Mouse (Mus musculus) T-helper 1 cell (primary cell): ENCODE measurements around the gene Ceacam16.

Experiments used
- in situ Hi-C: fragments of 300-600 bp; cut with MboI, MseI; formaldehyde crosslinking; loops from one replicate; pipeline ENCODE4 v1.15.1; 2025; ENCODE audit warnings: high pct_unique_total_duplicates

Ceacam16 gene

GRCm38 (mm10) chr7:19817382-19818105 lies 43.6 kb downstream of the Ceacam16 start:
- in situ Hi-C loops, result no loop called here

- in situ Hi-C loops, result no loop called here
Observed at GRCm38 (mm10) chr7:19816224-19816771, 44.8 kb downstream of the Ceacam16 start.

- in situ Hi-C loops, result no loop called here
Observed at GRCm38 (mm10) chr7:19815296-19816223, 45.5 kb downstream of the Ceacam16 start.

- in situ Hi-C loops, result no loop called here
Observed at GRCm38 (mm10) chr7:19813579-19814122, 47.4 kb downstream of the Ceacam16 start.

GRCm38 (mm10) chr7:19813161-19813560 lies 47.9 kb downstream of the Ceacam16 start:
- in situ Hi-C loops, result no loop called here

GRCm38 (mm10) chr7:19811114-19811513 lies 50.0 kb downstream of the Ceacam16 start:
- in situ Hi-C loops, result no loop called here

- in situ Hi-C loops, result no loop called here
Observed at GRCm38 (mm10) chr7:19809369-19809768, 51.7 kb downstream of the Ceacam16 start.

GRCm38 (mm10) chr7:19806356-19806969 lies 54.6 kb downstream of the Ceacam16 start:
- in situ Hi-C loops, result no loop called here

GRCm38 (mm10) chr7:19802995-19803394 lies 58.1 kb downstream of the Ceacam16 start:
- in situ Hi-C loops, result loop anchor here (5.0 kb wide), 1 partner anchor 39 kb away; no protein-coding TSS in a partner anchor
